Mouse (Mus musculus) embryo, embryonic 10 days (tissue): Measurements from ENCODE around the gene Micu2.
A peak's percentile ranks its signal among the peaks of the same experiment; 100 is the strongest.

Experiments used
- DNase-seq: peaks from one replicate; pipeline ENCODE4 v3.0.0-alpha.2; 2015; ENCODE audit warnings: low spot score

Gene Micu2

DNA sequence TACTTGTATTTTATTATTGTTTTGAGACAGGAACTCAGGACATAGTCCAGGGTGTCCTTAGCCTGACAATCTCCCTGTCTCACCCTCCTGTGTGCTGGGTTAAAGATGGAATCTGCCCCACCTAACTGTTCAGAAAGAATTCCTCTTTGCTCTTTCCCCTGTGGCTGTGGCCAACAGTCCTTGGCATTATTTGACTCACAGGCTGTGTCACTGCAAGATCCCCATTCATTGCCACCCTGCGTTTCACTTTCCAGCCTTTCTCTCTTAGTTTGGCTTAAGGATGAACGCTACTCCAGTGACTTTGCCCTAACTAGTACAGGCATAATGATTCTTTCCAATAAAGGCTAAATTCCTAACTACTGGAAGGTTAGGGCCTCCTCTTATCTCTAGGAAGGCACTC, 104.7 kb downstream of the Micu2 start:
- no peak for DNase-seq

DNA sequence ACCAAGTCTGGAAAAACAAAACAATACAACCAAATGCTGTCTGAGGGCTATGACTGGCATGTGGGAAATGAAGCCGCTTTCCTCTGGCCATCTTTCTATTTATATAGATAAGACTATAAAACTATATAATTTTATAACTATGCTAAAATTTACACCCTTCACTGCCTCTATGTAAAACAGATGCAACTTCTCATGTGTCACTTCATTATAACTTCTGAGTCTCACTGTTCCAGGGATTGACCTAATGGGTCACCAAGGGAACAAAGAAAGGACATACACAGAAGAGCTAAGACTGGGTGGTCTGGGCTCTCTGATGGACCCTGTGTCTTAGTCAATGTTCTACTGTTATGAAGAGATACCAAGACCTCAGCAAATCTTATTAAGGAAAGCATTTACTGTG, 106.1 kb downstream of the Micu2 start:
- no peak for DNase-seq

DNA sequence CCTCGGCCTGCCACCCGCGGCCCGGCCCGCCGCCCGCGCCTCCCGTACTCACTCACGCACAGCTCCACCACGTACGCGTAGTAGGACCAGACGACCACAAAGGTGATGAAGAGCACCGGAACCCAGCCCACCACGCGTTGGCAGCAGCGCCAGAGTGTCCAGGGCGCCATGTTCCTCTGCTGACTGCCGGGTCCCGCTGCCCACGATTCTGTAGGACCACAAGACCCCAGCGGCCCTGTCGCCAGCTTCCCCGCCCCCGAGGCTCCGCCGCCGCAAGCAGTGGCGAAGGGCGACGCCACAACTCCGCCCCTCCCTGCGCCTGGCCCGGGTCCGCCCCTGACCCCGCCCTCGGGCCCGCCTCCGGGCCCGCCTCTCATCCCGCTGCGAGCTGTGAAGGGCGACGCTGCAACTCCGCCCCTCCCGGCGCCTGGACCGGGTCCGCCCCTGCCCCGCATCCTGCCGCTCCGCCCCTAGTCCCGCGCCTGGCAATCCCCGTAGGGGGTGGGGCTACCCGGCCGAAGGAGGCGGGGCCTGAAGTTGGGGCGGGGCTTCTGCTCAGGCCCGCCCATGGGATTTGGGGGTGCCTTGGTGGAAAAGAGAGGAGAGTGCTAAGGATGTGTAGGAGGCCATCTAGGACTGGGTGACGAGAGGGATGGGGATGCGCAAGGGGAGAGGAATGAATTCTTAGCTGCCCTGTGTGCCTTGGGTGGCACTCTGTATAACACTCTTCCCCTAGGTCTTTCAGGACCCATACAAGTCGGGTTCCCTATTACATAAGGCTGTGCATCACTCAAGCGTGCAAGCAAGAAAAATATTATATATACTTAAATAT, 108.8 kb downstream of the Micu2 start, which contains the start of gene Zdhhc20:
Gene Zdhhc20 (minus strand): TSS at position 266 of the 832 bp plus-strand sequence.
- DNase-seq = peak; percentile 93

DNA sequence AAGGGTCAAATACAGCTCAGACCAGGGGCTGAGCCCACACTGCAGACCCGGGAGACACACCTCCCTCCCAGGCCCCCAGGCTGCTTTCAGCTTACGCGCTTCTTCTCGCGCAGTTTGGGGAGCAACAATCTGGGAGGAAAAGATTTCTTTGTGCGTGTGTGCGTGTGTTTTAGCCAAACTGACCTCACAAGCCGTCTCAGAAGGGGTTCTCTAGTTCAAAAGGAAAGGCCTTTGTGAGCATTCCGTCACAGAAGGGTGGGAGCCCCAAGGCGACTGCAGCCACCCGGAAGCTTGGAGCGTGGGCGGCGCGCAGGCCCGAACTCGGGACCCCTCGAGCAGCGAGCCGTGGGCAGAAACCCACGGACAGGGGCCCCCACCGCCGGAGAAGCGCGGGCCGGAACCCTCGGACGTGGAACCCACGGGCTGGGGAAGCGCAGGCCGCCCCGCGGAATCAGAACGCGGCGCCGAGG, 109.5 kb downstream of the Micu2 start:
- peak; percentile 66 for DNase-seq

DNA sequence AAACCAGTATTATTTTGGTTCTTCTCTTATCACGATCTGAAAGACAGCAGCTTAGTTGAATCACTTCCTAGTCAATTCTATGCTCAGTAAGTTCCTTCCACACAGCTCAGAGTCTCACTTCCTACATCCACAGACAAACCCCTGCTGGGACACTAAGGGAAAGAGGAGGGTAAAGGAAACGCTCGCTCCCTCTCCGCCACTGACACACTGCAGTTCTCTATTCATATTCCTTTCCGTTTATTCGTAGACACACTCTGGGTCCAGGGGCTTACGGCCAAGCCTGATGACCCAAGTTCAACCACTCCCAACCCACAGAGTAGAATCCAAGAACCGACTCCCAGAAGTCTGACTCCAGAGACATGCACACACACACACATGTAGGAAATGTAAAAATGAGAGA, 111.9 kb downstream of the Micu2 start:
- DNase-seq = no peak

DNA sequence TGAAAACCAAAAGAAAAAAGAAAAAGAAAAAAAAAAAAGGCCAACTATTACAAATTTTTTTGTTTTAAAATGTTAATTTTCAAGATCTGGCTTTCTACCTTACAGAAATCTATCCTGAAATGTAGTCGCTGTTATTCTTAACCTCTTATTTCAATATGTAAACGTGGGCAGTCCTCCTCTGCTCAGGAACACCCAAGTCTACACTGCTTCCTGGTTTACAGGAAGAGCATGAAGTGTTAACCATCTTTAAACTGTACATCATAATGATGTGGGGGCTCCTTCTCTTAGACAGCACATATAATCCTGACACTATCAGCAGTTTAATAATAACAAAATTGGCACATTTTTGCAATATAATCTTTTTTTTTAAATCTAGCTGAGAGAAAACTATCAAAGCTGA, 113.0 kb downstream of the Micu2 start:
- DNase-seq = no peak

DNA sequence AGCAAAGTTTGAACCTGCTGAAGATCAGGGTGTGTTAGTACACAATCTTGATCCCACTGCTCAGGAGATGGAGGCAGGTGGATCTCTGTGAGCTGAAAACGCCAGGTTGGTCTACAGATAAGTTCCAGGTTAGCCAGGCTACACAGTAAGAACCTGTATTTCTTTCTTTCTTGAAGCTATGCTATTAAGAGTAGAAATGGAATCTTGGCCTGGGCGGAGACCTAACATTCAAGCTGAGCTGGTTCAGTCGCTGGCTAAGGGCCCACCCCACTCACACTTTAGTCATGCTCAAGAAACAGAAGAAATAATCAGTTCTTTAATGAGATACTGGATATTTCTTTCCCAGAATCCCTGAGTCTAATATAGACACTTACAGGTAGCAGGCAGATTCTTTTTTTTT, 115.7 kb downstream of the Micu2 start:
- no peak for DNase-seq

DNA sequence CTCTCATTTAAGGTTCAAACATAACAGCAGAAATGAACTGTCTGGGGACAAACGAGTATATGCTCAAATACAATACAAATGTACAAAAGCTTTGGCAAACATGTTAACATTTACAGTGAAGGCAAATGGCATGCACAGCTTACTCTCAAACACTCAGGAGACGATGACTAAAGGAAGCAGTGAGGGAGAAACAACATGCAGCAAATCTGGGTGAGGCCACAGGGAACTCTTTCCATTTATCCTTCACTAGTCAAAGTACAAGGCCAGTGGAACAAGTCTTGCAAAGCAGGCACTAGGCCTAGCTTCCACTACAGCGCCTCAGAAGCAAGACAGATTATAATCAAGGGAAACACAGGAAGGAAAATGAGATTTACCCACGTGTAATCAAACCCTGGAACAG, 116.3 kb downstream of the Micu2 start:
- no peak for DNase-seq

DNA sequence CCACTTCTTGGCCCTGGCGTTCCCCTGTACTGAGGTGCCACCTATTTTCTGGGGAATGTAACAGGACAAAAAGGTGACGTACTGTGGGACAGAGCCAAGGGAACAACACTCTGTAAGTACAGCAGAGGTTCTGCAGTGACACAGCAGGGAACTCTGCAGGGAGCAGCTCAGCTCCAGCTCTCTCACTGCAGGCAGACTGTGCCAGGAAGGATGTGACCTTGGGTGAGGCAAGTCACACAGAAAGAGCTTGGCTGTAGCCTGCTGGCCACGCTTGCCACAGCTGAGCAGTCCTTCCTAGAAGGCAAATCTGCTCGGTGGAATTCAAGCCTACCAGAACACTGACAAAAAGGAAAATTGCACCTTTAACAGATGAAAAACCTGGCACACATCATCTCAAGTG, 117.3 kb downstream of the Micu2 start:
- DNase-seq = peak; percentile 10

DNA sequence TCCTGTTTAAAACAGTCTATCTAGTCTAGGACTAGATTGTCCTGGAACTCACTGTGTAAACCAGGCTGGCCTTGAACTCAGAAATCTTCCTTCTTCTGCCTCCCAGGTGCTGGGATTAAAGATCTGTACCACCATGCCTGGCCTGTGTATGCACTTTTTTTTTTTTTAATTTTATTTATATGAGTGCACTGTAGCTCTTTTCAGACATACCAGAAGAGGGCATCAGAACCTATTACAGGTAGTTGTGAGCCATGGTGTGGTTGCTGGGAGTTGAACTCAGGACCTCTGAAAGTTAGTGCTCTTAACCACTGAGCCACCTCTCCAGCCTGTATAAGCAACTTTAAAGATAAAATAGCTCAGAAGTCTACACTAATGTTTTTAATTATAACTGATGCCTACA, 118.0 kb downstream of the Micu2 start:
- DNase-seq = no peak

DNA sequence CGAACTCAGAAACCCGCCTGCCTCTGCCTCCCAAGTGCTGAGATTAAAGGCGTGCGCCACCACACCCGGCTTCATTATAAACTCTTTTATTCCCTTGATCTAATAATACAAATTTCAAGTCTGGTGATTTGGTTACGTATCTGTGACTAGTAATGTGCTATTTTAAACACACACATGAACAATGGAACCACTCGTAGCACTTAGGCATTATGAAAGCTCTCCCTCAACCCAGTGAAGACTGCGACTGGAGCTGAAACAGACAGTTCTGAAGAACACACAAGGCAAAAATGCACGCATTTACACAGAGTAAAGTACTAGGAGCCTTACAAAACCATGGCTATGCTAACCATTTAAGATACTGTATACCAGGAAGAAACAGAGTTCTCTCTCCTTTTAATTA, 121.1 kb downstream of the Micu2 start:
- DNase-seq = no peak

DNA sequence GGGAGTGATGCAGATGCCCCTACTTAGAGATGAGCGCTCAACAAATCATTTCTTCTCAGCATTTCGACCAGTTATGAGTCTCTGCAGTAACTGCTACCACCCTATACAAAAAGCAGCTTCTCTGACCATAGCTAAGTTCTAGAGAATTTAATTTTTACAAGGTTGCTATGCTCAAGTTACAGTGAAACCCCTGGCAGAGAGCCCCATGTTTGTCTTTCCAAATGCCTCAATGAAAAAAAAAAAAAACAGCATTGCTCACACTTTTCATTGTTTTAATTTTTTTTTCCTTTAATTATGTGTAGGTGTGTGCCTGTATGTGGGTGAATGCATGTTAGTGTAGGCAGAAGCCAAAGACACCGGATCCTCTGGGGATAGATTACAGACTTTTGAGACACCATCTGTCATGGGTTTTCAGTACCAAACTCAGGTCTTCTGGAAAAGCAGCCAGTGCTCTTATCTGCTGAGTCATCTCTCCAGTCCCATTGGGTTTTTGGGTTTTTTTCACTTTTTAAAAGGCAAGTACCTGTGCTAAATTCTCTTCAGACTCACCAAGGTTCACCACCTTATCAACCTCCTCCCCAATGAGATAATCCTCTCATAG, 132.3 kb downstream of the Micu2 start:
- DNase-seq = no peak
